Mouse (Mus musculus): ENCODE data around the gene Anks1b. TPM values are rescaled to one million over a fixed set of nuclear protein-coding genes. Genes with fewer than 3 reads are reported as not detected.
A peak's percentile ranks its signal among the peaks of the same experiment; 100 is the strongest.

Anks1b gene
- polyA plus RNA-seq, 1 experiment from 2014 or later = 0.25 TPM

- H3K4me3 ChIP-seq (replicated peaks) = no peak overlapping the region
- no peaks in the 10 kb centered on the region for H3K27me3 ChIP-seq
- no peaks in the 10 kb centered on the region for H3K4me1 ChIP-seq (replicated peaks)
- H3K36me3 ChIP-seq = no peaks in the 10 kb centered on the region
- H3K9ac ChIP-seq = no peak overlapping the region
- DNase-seq (no peak), ATAC-seq (ENCODE audit: low read depth) (no peak)
- no peaks in the 10 kb centered on the region for H3K9me3 ChIP-seq (replicated peaks)
- 36% methylated on average over 11 of the region's 11 CpGs for WGBS (ENCODE audit: insufficient replicate concordance)
- H3K27ac ChIP-seq = no peak overlapping the region
- H3K4me2 ChIP-seq = no peak overlapping the region
Measured at GRCm38 (mm10) chr10:90717961-90718360, 844.7 kb downstream of the Anks1b start.

GRCm38 (mm10) chr10:90718684-90719083, 845.4 kb downstream of the Anks1b start:
- ATAC-seq (ENCODE audit: low read depth) (no peak), DNase-seq (no peak)
- Histone ChIP-seq H3K27ac (no peak overlapping the region), H3K4me3 (replicated peaks) (no peak overlapping the region), H3K9me3 (replicated peaks) (no peaks in the 10 kb centered on the region), H3K4me2 (no peak overlapping the region), H3K4me1 (replicated peaks) (no peaks in the 10 kb centered on the region), H3K9ac (no peak overlapping the region), H3K36me3 (no peaks in the 10 kb centered on the region), H3K27me3 (no peaks in the 10 kb centered on the region)
- whole genome bisulfite sequencing (ENCODE audit: insufficient replicate concordance) = 77% methylated on average over 8 of the region's 9 CpGs

- no peak for DNase-seq
- H3K9me3 ChIP-seq (replicated peaks) = no peaks in the 10 kb centered on the region
- WGBS (ENCODE audit: insufficient replicate concordance) = 31% methylated on average over 4 of the region's 4 CpGs
Measured at GRCm38 (mm10) chr10:90719996-90720395, 846.7 kb downstream of the Anks1b start.

GRCm38 (mm10) chr10:90723071-90723494, 849.8 kb downstream of the Anks1b start:
- H3K9me3 ChIP-seq (replicated peaks) = no peaks in the 10 kb centered on the region
- no peak overlapping the region for H3K4me3 ChIP-seq (replicated peaks)
- no peaks in the 10 kb centered on the region for H3K4me1 ChIP-seq (replicated peaks)
- no peak for ATAC-seq (ENCODE audit: low read depth)
- H3K9ac ChIP-seq = no peak overlapping the region
- no peaks in the 10 kb centered on the region for H3K36me3 ChIP-seq
- H3K4me2 ChIP-seq = no peak overlapping the region
- WGBS (ENCODE audit: insufficient replicate concordance) = 61% methylated on average over 5 of the region's 5 CpGs
- DNase-seq = no peak
- H3K27ac ChIP-seq = no peak overlapping the region
- no peaks in the 10 kb centered on the region for H3K27me3 ChIP-seq

More at GRCm38 (mm10) chr10:90719996-90720395, 846.7 kb downstream of the Anks1b start:
- Histone ChIP-seq H3K27me3 (no peaks in the 10 kb centered on the region), H3K4me3 (replicated peaks) (no peak overlapping the region), H3K4me2 (no peak overlapping the region), H3K36me3 (no peaks in the 10 kb centered on the region), H3K27ac (no peak overlapping the region), H3K4me1 (replicated peaks) (no peaks in the 10 kb centered on the region), H3K9ac (no peak overlapping the region)
- ATAC-seq (ENCODE audit: low read depth) = no peak

GRCm38 (mm10) chr10:90723941-90724341, 850.6 kb downstream of the Anks1b start:
- H3K4me1 ChIP-seq (replicated peaks) = no peaks in the 10 kb centered on the region
- 76% methylated on average over 13 of the region's 13 CpGs for WGBS (ENCODE audit: insufficient replicate concordance)
- H3K36me3 ChIP-seq = no peaks in the 10 kb centered on the region
- DNase-seq (no peak), ATAC-seq (ENCODE audit: low read depth) (no peak)
- no peaks in the 10 kb centered on the region for H3K27me3 ChIP-seq
- H3K9me3 ChIP-seq (replicated peaks) = no peaks in the 10 kb centered on the region
- H3K4me2 ChIP-seq = no peak overlapping the region
- H3K9ac ChIP-seq = no peak overlapping the region
- no peak overlapping the region for H3K27ac ChIP-seq
- no peak overlapping the region for H3K4me3 ChIP-seq (replicated peaks)

- 43% methylated on average over 1 of the region's 1 CpGs for WGBS (ENCODE audit: insufficient replicate concordance)
- H3K27me3 ChIP-seq = no peaks in the 10 kb centered on the region
- DNase-seq (no peak), ATAC-seq (ENCODE audit: low read depth) (no peak)
- no peaks in the 10 kb centered on the region for H3K4me1 ChIP-seq (replicated peaks)
- H3K9me3 ChIP-seq (replicated peaks) = no peaks in the 10 kb centered on the region
- no peak overlapping the region for H3K4me2 ChIP-seq
- H3K4me3 ChIP-seq (replicated peaks) = no peak overlapping the region
- no peak overlapping the region for H3K9ac ChIP-seq
- H3K27ac ChIP-seq = no peak overlapping the region
- no peaks in the 10 kb centered on the region for H3K36me3 ChIP-seq
Measured at GRCm38 (mm10) chr10:90724931-90725330, 851.6 kb downstream of the Anks1b start.

GRCm38 (mm10) chr10:90728401-90729358, 855.4 kb downstream of the Anks1b start:
- H3K27me3 ChIP-seq = no peaks in the 10 kb centered on the region
- no peaks in the 10 kb centered on the region for H3K4me1 ChIP-seq (replicated peaks)
- WGBS (ENCODE audit: insufficient replicate concordance) = 20% methylated on average over 22 of the region's 22 CpGs
- peak overlapping the region; percentile 19 for H3K4me3 ChIP-seq (replicated peaks)
- no peaks in the 10 kb centered on the region for H3K36me3 ChIP-seq
- DNase-seq = peak; percentile 15
- no peak overlapping the region for H3K9ac ChIP-seq
- ATAC-seq (ENCODE audit: low read depth) = no peak
- peak overlapping the region; percentile 48 for H3K4me2 ChIP-seq
- H3K27ac ChIP-seq = no peak overlapping the region
- no peaks in the 10 kb centered on the region for H3K9me3 ChIP-seq (replicated peaks)

GRCm38 (mm10) chr10:90729527-90729926, 856.2 kb downstream of the Anks1b start:
- H3K27me3 ChIP-seq = no peaks in the 10 kb centered on the region
- DNase-seq (no peak), ATAC-seq (ENCODE audit: low read depth) (no peak)
- H3K27ac ChIP-seq = no peak overlapping the region
- no peak overlapping the region for H3K9ac ChIP-seq
- H3K36me3 ChIP-seq = no peaks in the 10 kb centered on the region
- H3K4me3 ChIP-seq (replicated peaks) = no peak overlapping the region
- H3K4me2 ChIP-seq = no peak overlapping the region
- no peaks in the 10 kb centered on the region for H3K9me3 ChIP-seq (replicated peaks)
- WGBS (ENCODE audit: insufficient replicate concordance) = 46% methylated on average over 10 of the region's 10 CpGs
- no peaks in the 10 kb centered on the region for H3K4me1 ChIP-seq (replicated peaks)

- DNase-seq = no peak
- no peaks in the 10 kb centered on the region for H3K9me3 ChIP-seq (replicated peaks)
- ATAC-seq (ENCODE audit: low read depth) = no peak
- H3K4me2 ChIP-seq = no peak overlapping the region
- H3K9ac ChIP-seq = no peak overlapping the region
- 45% methylated on average over 4 of the region's 4 CpGs for WGBS (ENCODE audit: insufficient replicate concordance)
- H3K36me3 ChIP-seq = no peaks in the 10 kb centered on the region
- no peaks in the 10 kb centered on the region for H3K27me3 ChIP-seq
- H3K4me3 ChIP-seq (replicated peaks) = no peak overlapping the region
- no peak overlapping the region for H3K27ac ChIP-seq
- H3K4me1 ChIP-seq (replicated peaks) = no peaks in the 10 kb centered on the region
Measured at GRCm38 (mm10) chr10:90732823-90733222, 859.5 kb downstream of the Anks1b start.

GRCm38 (mm10) chr10:90733632-90734031, 860.3 kb downstream of the Anks1b start:
- Histone ChIP-seq H3K9me3 (replicated peaks) (no peaks in the 10 kb centered on the region), H3K4me3 (replicated peaks) (no peak overlapping the region), H3K4me1 (replicated peaks) (no peaks in the 10 kb centered on the region), H3K4me2 (no peak overlapping the region), H3K9ac (no peak overlapping the region), H3K27ac (no peak overlapping the region), H3K27me3 (no peaks in the 10 kb centered on the region), H3K36me3 (no peaks in the 10 kb centered on the region)
- ATAC-seq (ENCODE audit: low read depth) (no peak), DNase-seq (no peak)
- 19% methylated on average over 5 of the region's 5 CpGs for WGBS (ENCODE audit: insufficient replicate concordance)

GRCm38 (mm10) chr10:90738475-90738874, 865.2 kb downstream of the Anks1b start:
- WGBS (ENCODE audit: insufficient replicate concordance) = 53% methylated on average over 2 of the region's 2 CpGs
- Histone ChIP-seq H3K4me2 (no peak overlapping the region), H3K9ac (no peak overlapping the region), H3K4me3 (replicated peaks) (no peak overlapping the region), H3K4me1 (replicated peaks) (no peaks in the 10 kb centered on the region), H3K27me3 (no peaks in the 10 kb centered on the region), H3K9me3 (replicated peaks) (no peaks in the 10 kb centered on the region), H3K36me3 (no peaks in the 10 kb centered on the region), H3K27ac (no peak overlapping the region)
- DNase-seq (no peak), ATAC-seq (ENCODE audit: low read depth) (no peak)

- H3K9me3 ChIP-seq (replicated peaks) = no peaks in the 10 kb centered on the region
- H3K27me3 ChIP-seq = no peaks in the 10 kb centered on the region
- H3K36me3 ChIP-seq = no peaks in the 10 kb centered on the region
- H3K4me1 ChIP-seq (replicated peaks) = no peaks in the 10 kb centered on the region
- no peak overlapping the region for H3K9ac ChIP-seq
- H3K4me3 ChIP-seq (replicated peaks) = no peak overlapping the region
- DNase-seq (no peak), ATAC-seq (ENCODE audit: low read depth) (no peak)
- 75% methylated on average over 5 of the region's 5 CpGs for WGBS (ENCODE audit: insufficient replicate concordance)
- no peak overlapping the region for H3K4me2 ChIP-seq
- no peak overlapping the region for H3K27ac ChIP-seq
Measured at GRCm38 (mm10) chr10:90740956-90741355, 867.6 kb downstream of the Anks1b start.

Measured in liver, embryonic 13.5 days (tissue).